Mouse (Mus musculus): ENCODE data around the gene Acat2. TPM values are rescaled to one million over a fixed set of nuclear protein-coding genes. Genes with fewer than 3 reads are reported as not detected.
"Not testable (repeated sequence)": the region's sequence is repeated elsewhere in the genome, so short reads cannot be mapped to it uniquely, and the experiment has no call there.

The Acat2 gene
- polyA plus RNA-seq, 1 experiment from 2014 or later = 347 TPM

- Histone ChIP-seq H3K36me3 (peaks cover 39% of the 10 kb centered on the region), H3K4me3 (replicated peaks) (no peak overlapping the region), H3K27me3 (replicated peaks) (no peaks in the 10 kb centered on the region), H3K9me3 (replicated peaks) (no peaks in the 10 kb centered on the region), H3K9ac (replicated peaks) (no peak overlapping the region), H3K4me2 (no peak overlapping the region), H3K27ac (replicated peaks) (no peak overlapping the region), H3K4me1 (no peaks in the 10 kb centered on the region)
- WGBS = 96% methylated on average over 6 of the region's 6 CpGs
- ATAC-seq (ENCODE audit: low FRiP score) = no peak
Observed at GRCm38 (mm10) chr17:12902291-12902690, 58.3 kb downstream of the Acat2 start.

DNA sequence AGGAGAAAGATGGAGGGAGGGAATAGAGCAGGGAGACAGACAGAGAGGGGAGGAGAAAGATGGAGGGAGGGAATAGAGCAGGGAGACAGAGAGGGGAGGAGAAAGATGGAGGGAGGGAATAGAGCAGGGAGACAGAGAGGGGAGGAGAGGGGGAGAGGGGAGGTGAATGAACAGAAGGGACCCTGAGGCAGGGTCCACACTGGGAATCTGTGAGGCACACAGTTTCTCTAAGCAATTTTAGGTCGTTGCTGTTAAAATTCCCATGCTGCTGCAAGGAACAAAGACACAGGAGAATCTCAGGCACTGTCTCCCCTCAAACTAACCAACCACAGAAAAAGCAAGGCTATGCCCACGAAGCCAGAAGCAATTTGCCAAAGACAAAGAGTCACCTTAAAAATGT lies 61.9 kb downstream of the Acat2 start:
- not testable (repeated sequence) for H3K4me3 ChIP-seq (replicated peaks); H3K4me2 ChIP-seq; H3K4me1 ChIP-seq; H3K9me3 ChIP-seq (replicated peaks); H3K27me3 ChIP-seq (replicated peaks); ATAC-seq (ENCODE audit: low FRiP score); H3K9ac ChIP-seq (replicated peaks)
- H3K36me3 ChIP-seq = peaks cover 26% of the 10 kb centered on the region
- 33% methylated on average over 2 of the region's 2 CpGs for WGBS
- peak overlapping the region; percentile 67 for H3K27ac ChIP-seq (replicated peaks)

DNA sequence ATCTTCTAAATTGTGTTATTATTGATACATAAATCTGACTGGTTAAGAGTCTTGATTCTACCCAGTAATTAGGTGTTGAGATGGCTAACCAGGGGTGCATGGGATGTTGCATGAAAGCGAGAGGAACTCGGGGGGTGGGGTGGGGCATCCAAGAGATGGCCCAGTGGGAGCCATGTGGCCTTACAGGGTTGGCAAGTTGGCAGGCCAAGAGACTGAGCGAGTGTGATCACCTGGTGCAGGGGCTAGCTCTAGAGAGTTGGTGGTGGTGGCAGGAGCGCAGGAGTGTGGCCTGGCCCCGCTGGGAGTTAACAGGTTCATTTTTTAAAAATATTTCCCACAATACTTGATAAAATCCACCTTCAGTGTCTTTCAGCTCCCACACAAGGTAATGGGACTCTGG lies 62.9 kb downstream of the Acat2 start:
- H3K9me3 ChIP-seq (replicated peaks) = no peaks in the 10 kb centered on the region
- H3K27ac ChIP-seq (replicated peaks) = no peak overlapping the region
- no peaks in the 10 kb centered on the region for H3K27me3 ChIP-seq (replicated peaks)
- no peaks in the 10 kb centered on the region for H3K4me1 ChIP-seq
- ATAC-seq (ENCODE audit: low FRiP score) = 0 out of 2 replicates have a peak, but pooled peaks have one; percentile 13
- no peak overlapping the region for H3K9ac ChIP-seq (replicated peaks)
- no peak overlapping the region for H3K4me2 ChIP-seq
- 85% methylated on average over 5 of the region's 5 CpGs for WGBS
- H3K4me3 ChIP-seq (replicated peaks) = no peak overlapping the region
- H3K36me3 ChIP-seq = peaks cover 21% of the 10 kb centered on the region

Other genes starting within 250 kb of the Acat2 start
- gene Igf2r, start 191.1 kb downstream of the Acat2 start, polyA plus RNA-seq (2015; fragmentation: Nextera tagmentation; extraction: Ambion mirVana) = 10.1 and 12.6 TPM in 2 replicates
- gene Mas1, start 92.6 kb downstream of the Acat2 start, polyA plus RNA-seq (2015; fragmentation: Nextera tagmentation; extraction: Ambion mirVana) = 0.44 and 0.52 TPM in 2 replicates
- gene Mrgprh, start 84.7 kb downstream of the Acat2 start, polyA plus RNA-seq (2015; fragmentation: Nextera tagmentation; extraction: Ambion mirVana) = not detected in 2 replicates
- 1.0 and 1.5 TPM in 2 replicates for gene Pnldc1, start 50.5 kb downstream of the Acat2 start, polyA plus RNA-seq (2015; fragmentation: Nextera tagmentation; extraction: Ambion mirVana)
- gene Tcp1, start 45.0 kb downstream of the Acat2 start, polyA plus RNA-seq (2015; fragmentation: Nextera tagmentation; extraction: Ambion mirVana) = 348 and 362 TPM in 2 replicates
- gene Mrpl18, start 44.4 kb downstream of the Acat2 start, polyA plus RNA-seq (2015; fragmentation: Nextera tagmentation; extraction: Ambion mirVana) = 136 and 146 TPM in 2 replicates
- gene Acat3, start 20.1 kb downstream of the Acat2 start, polyA plus RNA-seq (2015; fragmentation: Nextera tagmentation; extraction: Ambion mirVana) = 1.1 and 1.2 TPM in 2 replicates
- gene Wtap, start 33.4 kb upstream of the Acat2 start, polyA plus RNA-seq (2015; fragmentation: Nextera tagmentation; extraction: Ambion mirVana) = 111 and 113 TPM in 2 replicates
- gene Sod2, start 46.1 kb upstream of the Acat2 start, polyA plus RNA-seq (2015; fragmentation: Nextera tagmentation; extraction: Ambion mirVana) = 132 and 141 TPM in 2 replicates
- 0.20 TPM in 1 of 2 replicates, not detected in the other for gene Gpr31b, start 91.5 kb upstream of the Acat2 start, polyA plus RNA-seq (2015; fragmentation: Nextera tagmentation; extraction: Ambion mirVana)
- gene Tcp10b, start 100.4 kb upstream of the Acat2 start, polyA plus RNA-seq (2015; fragmentation: Nextera tagmentation; extraction: Ambion mirVana) = 0.19 and 0.23 TPM in 2 replicates
- not detected in 2 replicates for gene Unc93a, start 171.1 kb upstream of the Acat2 start, polyA plus RNA-seq (2015; fragmentation: Nextera tagmentation; extraction: Ambion mirVana)